Mouse (Mus musculus): ENCODE data around the gene Scimp. TPM values are rescaled to one million over a fixed set of nuclear protein-coding genes. Genes with fewer than 3 reads are reported as not detected.

Gene Scimp
- polyA plus RNA-seq, 1 experiment = 0.15 TPM

GRCm38 (mm10) chr11:70741603-70742002, 70.8 kb downstream of the Scimp start:
- Histone ChIP-seq H3K4me3 (ENCODE audit: insufficient read depth, low read length) (no peak overlapping the region), H3K4me1 (ENCODE audit: control insufficient read depth, insufficient read depth, low read length) (no peaks in the 10 kb centered on the region), H3K27ac (ENCODE audit: insufficient read depth, low read length) (no peak overlapping the region)
- TF ChIP-seq POLR2A (IDR thresholded peaks at IDR 0.05; ENCODE audit: extremely low read depth, insufficient read depth, low read length) = no peak
- no peak for TF ChIP-seq CTCF (IDR thresholded peaks at IDR 0.05; ENCODE audit: extremely low read depth, insufficient read depth, low read length)

Other genes starting within 250 kb of the Scimp start
- gene Mink1, start 249.7 kb downstream of the Scimp start, polyA plus RNA-seq (2012; rRNA removed) = 318 and 325 TPM in 2 replicates
- not detected in 2 replicates for gene 4930544D05Rik, start 196.7 kb downstream of the Scimp start, polyA plus RNA-seq (2012; rRNA removed)
- 0.19 and 0.27 TPM in 2 replicates for gene Chrne, start 193.4 kb downstream of the Scimp start, polyA plus RNA-seq (2012; rRNA removed)
- gene Gp1ba, start 173.5 kb downstream of the Scimp start, polyA plus RNA-seq (2012; rRNA removed) = not detected in 2 replicates
- gene Rnf167, start 165.4 kb downstream of the Scimp start, polyA plus RNA-seq (2012; rRNA removed) = 124 and 128 TPM in 2 replicates
- 139 and 143 TPM in 2 replicates for gene Slc25a11, start 165.1 kb downstream of the Scimp start, polyA plus RNA-seq (2012; rRNA removed)
- 270 and 277 TPM in 2 replicates for gene Pfn1, start 157.9 kb downstream of the Scimp start, polyA plus RNA-seq (2012; rRNA removed)
- gene Eno3, start 155.4 kb downstream of the Scimp start, polyA plus RNA-seq (2012; rRNA removed) = 26.4 and 26.6 TPM in 2 replicates
- gene Spag7, start 143.2 kb downstream of the Scimp start, polyA plus RNA-seq (2012; rRNA removed) = 74.5 and 81.9 TPM in 2 replicates
- gene Camta2, start 124.5 kb downstream of the Scimp start, polyA plus RNA-seq (2012; rRNA removed) = 126 and 138 TPM in 2 replicates
- 4.8 and 5.2 TPM in 2 replicates for gene Inca1, start 112.4 kb downstream of the Scimp start, polyA plus RNA-seq (2012; rRNA removed)
- gene Kif1c, start 112.0 kb downstream of the Scimp start, polyA plus RNA-seq (2012; rRNA removed) = 51.2 and 53.7 TPM in 2 replicates
- gene Zfp3, start 48.4 kb downstream of the Scimp start, polyA plus RNA-seq (2012; rRNA removed) = 8.0 and 8.9 TPM in 2 replicates
- 40.7 and 41.7 TPM in 2 replicates for gene Rabep1, start 32.2 kb upstream of the Scimp start, polyA plus RNA-seq (2012; rRNA removed)
- 75.0 and 82.4 TPM in 2 replicates for gene Nup88, start 157.4 kb upstream of the Scimp start, polyA plus RNA-seq (2012; rRNA removed)
- 58.0 and 65.4 TPM in 2 replicates for gene Rpain, start 157.6 kb upstream of the Scimp start, polyA plus RNA-seq (2012; rRNA removed)
- gene C1qbp, start 170.4 kb upstream of the Scimp start, polyA plus RNA-seq (2012; rRNA removed) = 83.1 and 83.2 TPM in 2 replicates
- gene Dhx33, start 191.9 kb upstream of the Scimp start, polyA plus RNA-seq (2012; rRNA removed) = 24.8 and 29.9 TPM in 2 replicates
- 10.6 and 11.5 TPM in 2 replicates for gene Mis12, start 207.0 kb upstream of the Scimp start, polyA plus RNA-seq (2012; rRNA removed)
- 17.6 and 17.8 TPM in 2 replicates for gene Derl2, start 207.3 kb upstream of the Scimp start, polyA plus RNA-seq (2012; rRNA removed)
- 297 and 308 TPM in 2 replicates for gene 6330403K07Rik, start 220.9 kb upstream of the Scimp start, polyA plus RNA-seq (2012; rRNA removed)

Data from cortical plate, adult 2 months (tissue).